Mouse (Mus musculus) right cerebral cortex, adult 2 months (tissue): ENCODE data around the gene Cfap74.
"Not testable (repeated sequence)": the region's sequence is repeated elsewhere in the genome, so short reads cannot be mapped to it uniquely, and the experiment has no call there.

Experiments
- DNase-seq, 2 experiments: peaks; one replicate each; pipeline ENCODE4 v3.0.0; 2021 to 2022; ENCODE audit warnings: low spot score in 2 of 2

The Cfap74 gene

GRCm38 (mm10) chr4:155408695-155409057 is 314 bp upstream of the Cfap74 start:
- no peak for DNase-seq

GRCm38 (mm10) chr4:155412124-155412523 is 3.1 kb downstream of the Cfap74 start:
- no peak for DNase-seq

- no peak for DNase-seq
Observed at GRCm38 (mm10) chr4:155413641-155414335, 4.8 kb downstream of the Cfap74 start.

- DNase-seq = no peak
Observed at GRCm38 (mm10) chr4:155414656-155415235, 5.8 kb downstream of the Cfap74 start.

DNA sequence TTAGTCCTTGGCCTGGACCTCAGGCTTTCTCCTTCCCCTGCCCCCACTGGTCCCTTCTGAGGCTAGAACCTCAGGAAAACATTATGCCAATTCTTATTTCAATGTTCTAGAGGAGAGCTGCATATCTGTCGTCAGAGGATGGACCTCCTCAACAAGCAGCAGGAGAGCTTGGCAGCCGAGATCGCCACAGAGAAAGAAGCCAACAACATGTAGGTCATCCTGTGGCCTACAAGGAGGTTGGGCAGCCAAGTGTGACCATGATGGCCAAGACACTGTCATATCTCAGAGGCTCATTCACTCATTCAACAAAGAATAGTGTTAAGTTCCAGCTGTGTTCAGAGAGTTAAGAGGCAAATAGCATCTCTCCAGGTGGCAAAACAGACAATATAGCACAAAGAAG is 11.1 kb downstream of the Cfap74 start:
- DNase-seq = no peak

- not testable (repeated sequence) for DNase-seq
Observed at GRCm38 (mm10) chr4:155421412-155422370, 12.7 kb downstream of the Cfap74 start.

DNA sequence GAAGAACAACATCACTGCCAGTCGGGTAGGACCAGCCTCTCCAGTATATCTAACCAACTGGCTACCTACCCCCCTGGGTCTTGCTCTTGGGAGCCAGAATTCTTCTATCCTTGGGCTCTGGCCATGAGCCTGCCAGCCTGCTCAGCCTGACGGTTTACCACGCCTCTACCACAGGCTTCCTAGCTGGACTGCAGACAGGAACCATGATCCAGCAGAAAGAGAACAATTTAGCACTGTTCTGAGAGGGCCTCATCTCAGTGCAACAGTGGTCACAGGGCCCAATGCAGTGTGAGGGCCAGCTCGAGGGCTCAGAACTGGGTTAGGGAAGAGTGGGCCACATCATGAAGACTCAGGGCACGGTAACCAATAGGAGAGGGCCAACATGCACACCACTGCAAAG is 15.0 kb downstream of the Cfap74 start:
- no peak for DNase-seq

DNA sequence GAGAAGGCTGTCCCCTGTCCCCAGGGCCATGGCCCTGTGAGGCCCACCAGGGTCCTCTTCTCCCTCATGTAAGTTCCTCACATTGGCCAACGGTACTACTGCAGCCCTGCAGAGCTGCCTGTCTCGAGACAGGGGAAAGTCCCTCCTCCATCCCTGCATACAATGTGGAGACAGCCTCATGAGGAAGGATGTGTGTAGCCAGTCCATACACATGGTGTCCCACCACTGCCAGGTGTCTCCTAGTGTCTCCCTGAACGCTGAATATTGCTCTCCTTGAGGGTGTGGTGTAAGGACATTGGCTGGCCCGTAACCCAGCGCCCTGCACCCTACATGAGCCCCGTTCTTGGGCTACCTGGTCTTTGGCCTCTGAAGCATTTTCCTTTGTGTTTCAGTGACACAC is 17.3 kb downstream of the Cfap74 start:
- DNase-seq = no peak

GRCm38 (mm10) chr4:155428442-155428841 is 19.5 kb downstream of the Cfap74 start:
- DNase-seq = no peak

DNA sequence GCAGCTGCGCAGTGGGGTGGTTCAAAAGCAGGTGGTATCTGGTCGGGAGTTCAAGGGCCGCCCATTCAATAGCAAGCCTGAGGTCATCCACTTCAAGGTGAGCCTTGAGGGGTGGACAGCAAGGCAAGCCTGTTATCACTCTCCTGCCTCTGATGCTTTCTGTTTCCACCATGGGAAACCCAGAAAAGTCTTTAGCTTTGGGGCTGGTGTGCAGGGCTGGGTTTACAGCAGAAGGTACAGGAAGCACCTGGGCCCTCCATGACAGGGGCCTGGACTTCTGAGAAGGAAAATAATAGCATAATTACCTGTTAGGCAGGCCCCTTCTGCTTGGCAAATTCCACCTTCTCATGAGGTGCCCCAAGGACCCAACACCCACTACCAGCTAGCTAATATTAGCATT is 20.2 kb downstream of the Cfap74 start:
- DNase-seq = no peak

GRCm38 (mm10) chr4:155432358-155432757 is 23.4 kb downstream of the Cfap74 start:
- DNase-seq = no peak

DNA sequence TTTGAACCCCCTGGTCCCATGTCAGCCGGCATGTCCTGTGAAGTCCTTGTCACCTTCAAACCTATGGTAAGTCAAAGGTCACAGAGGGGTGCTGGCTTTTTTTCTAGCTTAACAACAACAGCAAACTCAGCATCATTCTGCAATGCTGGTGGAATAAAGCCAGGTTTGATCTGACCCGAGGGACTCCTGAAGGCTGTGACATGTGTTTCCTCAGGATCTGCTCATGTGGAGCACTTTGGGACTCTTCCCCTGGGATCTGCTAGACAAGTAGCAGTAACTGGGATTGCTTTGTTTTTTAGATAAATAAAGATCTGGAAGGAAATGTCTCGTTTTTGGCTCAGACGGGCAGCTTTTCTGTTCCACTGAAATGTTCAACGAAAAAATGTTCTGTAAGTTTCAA is 25.0 kb downstream of the Cfap74 start:
- DNase-seq = no peak

- no peak for DNase-seq
Observed at GRCm38 (mm10) chr4:155442808-155443207, 33.8 kb downstream of the Cfap74 start.

- no peak for DNase-seq
Observed at GRCm38 (mm10) chr4:155451597-155451996, 42.6 kb downstream of the Cfap74 start.

- DNase-seq = no peak
Observed at GRCm38 (mm10) chr4:155458575-155458974, 49.6 kb downstream of the Cfap74 start.

GRCm38 (mm10) chr4:155463050-155463449 is 54.1 kb downstream of the Cfap74 start:
- DNase-seq = no peak

DNA sequence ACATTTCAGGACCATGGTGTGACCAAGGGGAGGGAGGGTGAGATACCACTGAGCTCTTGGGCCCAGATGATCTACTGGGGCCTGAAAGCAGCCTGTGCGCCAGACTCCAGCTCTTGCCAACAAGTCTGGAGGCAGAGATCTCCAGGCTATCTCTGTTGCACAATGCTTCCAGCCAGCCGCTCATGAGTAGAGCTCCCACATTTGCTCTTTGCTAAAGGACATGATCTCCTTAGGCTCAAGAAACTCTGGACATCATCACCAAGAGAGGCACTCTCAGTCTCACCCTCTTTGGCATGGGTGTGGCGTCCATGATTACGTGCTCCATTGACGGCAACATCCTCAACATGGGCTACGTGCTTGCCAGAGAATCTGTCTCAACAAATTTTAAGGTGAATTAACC is 54.6 kb downstream of the Cfap74 start:
- no peak for DNase-seq

- no peak for DNase-seq
Observed at GRCm38 (mm10) chr4:155464061-155464460, 55.1 kb downstream of the Cfap74 start.

DNA sequence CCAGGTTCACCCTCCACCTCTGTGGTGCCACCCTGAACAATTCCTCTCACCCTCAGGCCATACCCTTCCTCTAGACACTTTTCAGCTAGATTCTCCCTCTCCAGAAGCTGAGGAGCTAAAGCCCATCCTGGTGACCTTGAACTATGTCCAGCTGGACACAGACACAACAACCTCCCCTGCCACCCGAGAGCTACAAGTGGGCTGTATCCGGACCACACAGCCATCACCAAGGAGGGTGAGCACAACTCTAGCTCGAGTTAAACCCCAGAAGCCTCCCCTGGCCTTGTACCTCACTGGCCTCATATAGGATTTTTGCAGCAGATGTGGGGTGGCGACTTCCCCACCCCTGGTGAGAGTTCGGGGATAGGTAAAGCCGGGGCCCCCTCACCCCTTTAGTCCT is 56.6 kb downstream of the Cfap74 start:
- no peak for DNase-seq

DNA sequence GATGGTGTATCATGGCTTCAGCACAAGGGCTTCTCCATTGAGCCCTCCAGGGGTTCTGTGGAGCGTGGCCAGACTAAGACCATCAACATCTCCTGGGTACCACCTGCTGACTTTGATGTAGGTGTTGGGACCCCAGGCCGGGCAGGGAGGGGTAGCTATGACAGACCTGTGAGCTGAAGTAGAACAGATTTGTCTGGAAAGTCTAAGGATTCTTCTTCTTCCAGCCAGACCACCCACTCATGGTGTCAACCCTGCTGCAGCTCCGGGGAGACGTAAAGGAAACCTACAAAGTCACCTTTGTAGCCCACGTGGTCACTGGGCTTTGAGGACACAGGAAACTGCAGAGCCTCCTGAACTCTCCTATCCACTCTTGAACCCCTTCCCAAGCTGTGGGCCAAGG is 57.1 kb downstream of the Cfap74 start:
- DNase-seq = no peak

DNA sequence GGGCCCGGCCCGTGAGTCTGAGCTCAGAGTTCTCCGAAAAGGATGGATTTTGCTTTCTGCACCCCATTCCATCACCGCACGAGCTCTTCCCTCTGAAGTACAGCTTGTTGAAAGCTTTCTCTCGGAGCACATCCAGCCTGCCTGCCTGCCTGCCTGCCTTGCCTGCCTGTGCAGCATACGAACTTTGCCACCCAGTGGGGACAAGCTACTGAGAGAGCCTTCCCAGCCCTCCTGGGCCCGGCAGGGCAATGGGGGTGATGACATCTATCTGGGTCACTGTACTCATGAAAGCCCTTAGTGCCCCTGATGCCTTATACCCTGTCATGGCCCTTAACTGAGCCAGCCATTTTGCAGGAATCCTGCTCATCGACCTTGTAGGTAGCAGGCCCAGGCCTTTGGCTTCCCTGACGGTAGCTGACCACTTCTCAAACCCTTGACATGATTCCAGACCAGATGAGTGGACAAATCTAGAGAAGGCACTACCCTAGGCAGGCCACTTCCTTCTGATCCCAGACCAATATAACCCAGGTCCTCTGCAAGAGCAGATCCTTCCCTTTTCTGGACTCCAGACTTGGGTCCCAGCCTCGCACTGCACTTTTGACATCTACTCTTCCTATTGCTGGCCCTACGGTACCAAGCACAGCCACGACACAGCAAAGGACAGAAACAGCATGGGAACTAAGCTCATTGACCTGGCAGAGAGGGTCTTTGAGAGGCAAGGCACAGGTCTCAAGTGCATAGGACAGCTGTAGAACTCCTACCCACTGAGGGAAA is 58.4 kb downstream of the Cfap74 start:
- no peak for DNase-seq

DNA sequence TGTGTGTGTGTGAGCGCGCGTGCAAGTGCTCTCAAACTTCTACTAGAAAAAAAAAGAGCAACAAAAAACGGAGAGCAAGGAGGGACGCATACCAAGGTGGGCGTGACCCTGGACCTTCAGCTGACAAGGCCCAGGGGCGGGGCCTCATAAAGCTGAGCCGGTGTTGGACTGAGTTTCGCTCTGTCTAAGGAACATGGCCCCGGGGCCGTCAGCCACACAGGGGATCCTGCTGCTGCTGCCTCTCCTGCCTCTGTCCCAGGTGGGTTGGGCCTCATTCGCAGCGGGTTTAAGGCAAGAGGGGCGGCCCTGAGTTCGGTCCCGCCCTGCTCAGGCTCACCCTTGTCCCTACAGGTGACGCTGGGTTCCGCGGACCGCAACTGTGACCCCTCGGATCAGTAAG is 60.0 kb downstream of the Cfap74 start, which contains the start of gene Tmem52:
Gene Tmem52 (plus strand): TSS at position 163 of the 400 bp plus-strand sequence.
- no peak for DNase-seq
